Mouse (Mus musculus): ENCODE data around the gene Herpud2. TPM values are rescaled to one million over a fixed set of nuclear protein-coding genes. Genes with fewer than 3 reads are reported as not detected.

Gene Herpud2
- 82.9 TPM for polyA plus RNA-seq (2014; fragmentation: Illumina TruSeq; extraction: RNeasy Lipid Tissue Mini Kit (QIAGEN cat#74804); ENCODE audit: low read depth, low replicate concordance)

DNA sequence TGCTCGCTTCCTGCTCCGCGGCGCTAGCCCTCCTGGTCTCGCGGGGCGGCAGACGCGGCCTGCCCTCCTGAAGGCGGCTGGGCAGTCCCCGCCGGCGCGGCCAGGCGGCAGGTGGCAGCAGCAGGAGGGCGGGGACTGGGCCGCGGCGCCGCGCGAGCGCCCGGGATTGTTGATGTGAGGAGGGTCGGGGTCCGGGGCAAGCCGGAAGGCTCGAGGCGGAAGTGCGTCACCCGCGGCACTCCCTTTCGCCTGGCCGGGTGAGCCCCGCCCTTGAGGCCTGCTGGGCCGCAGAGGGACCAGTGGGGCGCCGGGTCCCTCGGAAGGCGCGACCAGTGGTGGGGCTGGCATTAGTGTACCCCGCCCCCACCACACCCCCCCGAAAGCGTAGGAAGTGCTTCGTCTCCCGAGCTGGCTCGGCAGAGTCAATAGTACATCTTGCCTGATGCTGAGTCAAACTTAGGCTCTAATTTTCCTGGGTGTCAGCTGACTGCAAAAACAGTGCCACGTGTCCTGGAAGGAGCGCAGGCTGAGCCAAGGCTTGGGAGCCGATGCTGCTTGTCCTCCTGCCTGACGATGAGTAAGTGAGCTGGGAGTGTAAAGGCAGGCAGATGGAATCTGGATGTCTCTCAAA lies at the start of gene Herpud2:
Gene Herpud2, minus strand, starts transcription at position 210 of the 631 bp plus-strand sequence.

GRCm38 (mm10) chr9:25089122-25089521 lies 62.5 kb downstream of the Herpud2 start, which contains the start of gene Gm10181:
Gm10181 (plus strand) TSS chr9:25089422.

Other genes with a start within 250 kb of the Herpud2 start
- gene Gm10181, start 62.4 kb downstream of the Herpud2 start, polyA plus RNA-seq (2014; fragmentation: Illumina TruSeq; extraction: RNeasy Lipid Tissue Mini Kit (QIAGEN cat#74804); ENCODE audit: low read depth, low replicate concordance) = not detected
- 681 TPM for gene Sept7, start 100.6 kb upstream of the Herpud2 start, polyA plus RNA-seq (2014; fragmentation: Illumina TruSeq; extraction: RNeasy Lipid Tissue Mini Kit (QIAGEN cat#74804); ENCODE audit: low read depth, low replicate concordance)

Measured in adrenal gland, adult 10 weeks (tissue).